11 mouse cellular contexts compared by ENCODE assay signal in genomic region chr12:75766885-75767317, GRCm38 (mm10). TPM values are rescaled to one million over a fixed set of nuclear protein-coding genes. Genes with fewer than 3 reads are reported as not detected.
DNase-seq lines count a peak whose midpoint lies in the region; ATAC-seq lines count a peak whose summit lies in the region.
"Had no signal": no experiment of that assay in that cellular context is flagged by ENCODE, and none has a peak within 500 bp of the region (broad histone marks: within the 10 kb centered on the region; RNA-seq: fewer than 3 reads in every experiment).

No protein-coding gene starts in this region.

- no peak overlapping the region for H3K4me2 ChIP-seq in forebrain, embryonic 11.5 days (ENCODE audit: low read depth, low read length, severe bottlenecking)

- WGBS in heart, embryonic 10.5 days, result 67% methylated on average over 8 of the region's 8 CpGs
- WGBS in forebrain, embryonic 11.5 days, result 72% methylated on average over 8 of the region's 8 CpGs

- no peak overlapping the region for H3K4me3 ChIP-seq in heart, embryonic 10.5 days
- no peak overlapping the region for H3K4me3 ChIP-seq in forebrain, embryonic 11.5 days (ENCODE audit: low read depth, low read length)
- H3K4me3 ChIP-seq: erythroblast, embryonic 14.5 days; megakaryocyte, embryonic 14.5 days had no signal

- DNase-seq in spleen, postnatal 36 days (ENCODE audit: low spot score in 2 of 2), result peak; percentile 2 to 8
- no peak for DNase-seq in spleen, postnatal 14 days (ENCODE audit: low spot score in 2 of 2)
- DNase-seq in heart, embryonic 10.5 days (ENCODE audit: low spot score), result no peak
- DNase-seq in kidney, postnatal 25 days, result peak; percentile 48
- DNase-seq in thymus, postnatal 36 days, result peak; percentile 64 to 81
- DNase-seq in layer of hippocampus, adult 9-11 months, result no peak
- no peak for DNase-seq in forebrain, embryonic 11.5 days (ENCODE audit: low spot score)
- DNase-seq in frontal cortex, postnatal 36 days (ENCODE audit: low spot score in 2 of 2), result no peak

- H3K27ac ChIP-seq in heart, embryonic 10.5 days, result peak overlapping the region; percentile 75
- H3K27ac ChIP-seq in forebrain, embryonic 11.5 days (ENCODE audit: low read depth, low read length), result no peak overlapping the region

- H3K4me1 ChIP-seq in heart, embryonic 10.5 days, result peaks cover 28% of the 10 kb centered on the region; the same call in 1 of the 2 replicates
- H3K4me1 ChIP-seq in forebrain, embryonic 11.5 days (replicated peaks; ENCODE audit: control insufficient read depth, insufficient read depth, low read length), result no peaks in the 10 kb centered on the region

- ATAC-seq in forebrain, embryonic 11.5 days (replicated peaks; ENCODE audit: low FRiP score), result no peak
- ATAC-seq: Patski had no signal

- H3K9ac ChIP-seq in forebrain, embryonic 11.5 days (ENCODE audit: low read length), result no peak overlapping the region

- H3K27me3 ChIP-seq in heart, embryonic 10.5 days (ENCODE audit: insufficient read depth, poor library complexity, severe bottlenecking), result no peaks in the 10 kb centered on the region
- H3K27me3 ChIP-seq in forebrain, embryonic 11.5 days (ENCODE audit: control insufficient read depth, insufficient read depth, low read length), result no peaks in the 10 kb centered on the region

- H3K9me3 ChIP-seq in heart, embryonic 10.5 days, result no peaks in the 10 kb centered on the region
- no peaks in the 10 kb centered on the region for H3K9me3 ChIP-seq in forebrain, embryonic 11.5 days (ENCODE audit: control insufficient read depth, low read length)

- H3K36me3 ChIP-seq in heart, embryonic 10.5 days, result no peaks in the 10 kb centered on the region
- no peaks in the 10 kb centered on the region for H3K36me3 ChIP-seq in forebrain, embryonic 11.5 days (ENCODE audit: control insufficient read depth, insufficient read depth, low read length)

RNA-seq across cellular contexts. Expression of gene Sgpp1, which starts 31.4 kb away (rescaled TPM):
- 13.5 and 15.5 TPM in 2 replicates for polyA plus RNA-seq in heart, embryonic 10.5 days (2016; fragmentation: Nextera tagmentation; extraction: Ambion mirVana)
- polyA plus RNA-seq in forebrain, embryonic 11.5 days (2014; fragmentation: Nextera tagmentation; extraction: Ambion mirVana), result 9.2 and 10.2 TPM in 2 replicates

RNA-seq across cellular contexts. Expression of gene Syne2, which starts 51.0 kb away (rescaled TPM):
- polyA plus RNA-seq in heart, embryonic 10.5 days (2016; fragmentation: Nextera tagmentation; extraction: Ambion mirVana), result 62.4 and 67.6 TPM in 2 replicates
- polyA plus RNA-seq in forebrain, embryonic 11.5 days (2014; fragmentation: Nextera tagmentation; extraction: Ambion mirVana), result 117 and 127 TPM in 2 replicates
- polyA plus RNA-seq: erythroblast, embryonic 14.5 days had no signal

Comparison
In these comparisons a context has a peak if more than half of its experiments do, and no peak if none do; other contexts are left out.
1. DNase-seq: peak in spleen, postnatal 36 days (2 of 2), kidney, postnatal 25 days (2 of 2) and thymus, postnatal 36 days (2 of 2); none in spleen, postnatal 14 days (0 of 2), heart, embryonic 10.5 days (single experiment), layer of hippocampus, adult 9-11 months (single experiment), forebrain, embryonic 11.5 days (single experiment) and frontal cortex, postnatal 36 days (0 of 2).